Mouse (Mus musculus) heart, embryonic 14.5 days (tissue): ENCODE data around the gene Pm20d1. TPM values are rescaled to one million over a fixed set of nuclear protein-coding genes. Genes with fewer than 3 reads are reported as not detected.

Experiments
- ATAC-seq: fragments of 200-750 bp; cut with Nextera tagmentation; 2 replicates; pipeline ENCODE4 v1.8.0; 2017; ENCODE audit warnings: low read depth, moderate TSS enrichment; ENCODE audit not compliant: insufficient number of reproducible peaks, insufficient read depth, low FRiP score
- H3K27ac ChIP-seq, 2 experiments: fragments of 200-500 bp in 1 of 2; fragments of 300-500 bp in 1 of 2; sonication (generic) in 1 of 2; replicated peaks in 1 of 2; 2 replicates each; pipeline ENCODE4 v1.5.1; 2012 to 2014; ENCODE audit warnings: low read depth in 2 of 2, low read length in 2 of 2, control low read depth in 1 of 2, mild to moderate bottlenecking in 1 of 2, mixed read lengths in 1 of 2; ENCODE audit not compliant: control insufficient read depth in 1 of 2, insufficient read depth in 1 of 2
- H3K27me3 ChIP-seq: fragments of 300-500 bp; sonication (generic); 2 replicates; pipeline ENCODE4 v1.6.1; 2014; ENCODE audit warnings: mild to moderate bottlenecking, low read length, control low read depth; ENCODE audit not compliant: control insufficient read depth, insufficient read depth
- H3K36me3 ChIP-seq: fragments of 300-500 bp; sonication (generic); 2 replicates; pipeline ENCODE4 v1.6.1; 2014; ENCODE audit warnings: mild to moderate bottlenecking, control low read depth, low read length, mixed read lengths; ENCODE audit not compliant: control insufficient read depth, insufficient read depth
- H3K4me1 ChIP-seq, 2 experiments: fragments of 200-500 bp in 1 of 2; fragments of 300-500 bp in 1 of 2; sonication (generic) in 1 of 2; 2 replicates each; pipeline ENCODE4 v1.6.1; 2012 to 2014; ENCODE audit warnings: low read length in 2 of 2, control low read depth in 1 of 2, mixed read lengths in 1 of 2; ENCODE audit not compliant: control insufficient read depth in 2 of 2, insufficient read depth in 2 of 2
- H3K4me2 ChIP-seq: fragments of 300-500 bp; sonication (generic); 2 replicates; pipeline ENCODE4 v1.6.1; 2014; ENCODE audit warnings: mild to moderate bottlenecking, low read length
- H3K4me3 ChIP-seq, 2 experiments: fragments of 200-500 bp in 1 of 2; fragments of 300-500 bp in 1 of 2; sonication (generic) in 1 of 2; 2 replicates each; pipeline ENCODE4 v1.5.1; 2012 to 2014; ENCODE audit warnings: low read length in 2 of 2, mild to moderate bottlenecking in 2 of 2, control low read depth in 1 of 2, low read depth in 1 of 2, moderate library complexity in 1 of 2; ENCODE audit not compliant: control insufficient read depth in 1 of 2, insufficient read depth in 1 of 2
- H3K9ac ChIP-seq: fragments of 300-500 bp; sonication (generic); 2 replicates; pipeline ENCODE4 v1.6.1; 2014; ENCODE audit warnings: mild to moderate bottlenecking, low read length
- H3K9me3 ChIP-seq: fragments of 300-500 bp; sonication (generic); 2 replicates; pipeline ENCODE4 v1.6.1; 2016; ENCODE audit warnings: low read length, control low read depth; ENCODE audit not compliant: control insufficient read depth
- WGBS: fragments of 180-500 bp; shearing (Covaris S2); extraction: QIAGEN DNeasy Blood & Tissue Kit; methylation state at CpG from one replicate; pipeline ENCODE4 v1.1.7; 2014; 5-methylcytosine and 5-hydroxymethylcytosine counted together
- polyA plus RNA-seq: library from polyadenylated mRNA; unstranded; fragments of >200 nt; fragmentation: Nextera tagmentation; extraction: Ambion mirVana; gene quantifications from 2 replicates; pipeline ENCODE4 v1.2.1, GENCODE M21; 2014

The Pm20d1 gene
- polyA plus RNA-seq, 1 experiment from 2014 or later: 2.1 TPM

DNA sequence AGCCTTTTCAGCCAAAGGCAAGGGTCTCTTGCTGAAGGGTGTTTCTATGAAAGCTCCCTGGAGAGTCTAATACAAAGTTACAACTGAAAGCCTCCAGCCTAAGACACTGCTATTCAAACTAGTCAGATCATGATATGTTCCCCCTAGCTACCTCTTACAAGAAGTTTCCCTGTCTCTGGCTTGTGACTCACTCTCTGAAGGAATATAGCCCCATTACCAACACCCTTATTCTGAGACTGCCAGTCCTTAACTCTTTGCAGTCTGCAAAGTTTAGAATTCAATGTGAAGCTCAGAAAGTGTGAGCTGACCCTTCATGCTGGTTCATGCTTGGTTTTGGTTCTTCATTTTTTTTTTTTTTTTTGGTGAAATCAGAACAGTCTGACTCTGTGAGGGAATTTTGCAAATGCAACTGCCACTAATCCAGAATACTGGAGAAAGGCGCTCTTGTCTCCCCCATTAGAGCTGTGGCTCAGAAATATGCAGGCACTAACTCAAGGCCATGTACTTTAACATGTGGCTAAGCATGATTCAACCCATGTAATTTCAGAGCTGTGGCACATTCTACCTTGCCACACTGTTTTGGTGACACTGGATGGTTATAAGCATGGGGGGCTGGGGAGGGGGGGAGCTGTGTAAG, 25.8 kb downstream of the Pm20d1 start:
- Histone ChIP-seq H3K36me3 (no peaks in the 10 kb centered on the region), H3K4me3 (no peak overlapping the region), H3K27me3 (no peaks in the 10 kb centered on the region), H3K4me1 (peaks cover 3 to 4% of the 10 kb centered on the region in 2 experiments; a peak in 2 of 4 replicates), H3K9ac (no peak overlapping the region), H3K27ac (no peak overlapping the region), H3K9me3 (no peaks in the 10 kb centered on the region), H3K4me2 (no peak overlapping the region)
- ATAC-seq: no peak
- 85% methylated on average over 1 of the region's 1 CpGs for WGBS

DNA sequence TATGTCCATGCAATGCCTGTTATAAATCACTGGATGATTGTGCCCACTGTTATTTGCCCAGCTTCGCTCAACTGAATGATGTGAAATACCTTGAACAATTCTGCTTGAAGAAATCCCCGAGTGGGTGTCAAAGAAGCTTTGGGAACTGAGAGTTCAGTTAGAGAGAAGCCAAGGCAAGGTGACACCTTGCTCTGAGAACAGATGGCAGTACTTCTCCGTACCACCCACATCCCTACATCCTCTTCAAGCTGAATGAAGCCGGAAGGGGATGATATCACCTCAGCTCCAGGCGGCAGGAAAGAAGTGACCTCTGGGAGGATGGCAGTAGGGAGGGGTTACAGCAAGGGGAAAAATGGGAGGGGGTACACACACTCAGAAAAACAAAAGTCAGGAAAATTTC, 26.4 kb downstream of the Pm20d1 start:
- Histone ChIP-seq H3K4me3 (no peak overlapping the region), H3K27ac (no peak overlapping the region), H3K27me3 (no peaks in the 10 kb centered on the region), H3K9me3 (no peaks in the 10 kb centered on the region), H3K36me3 (no peaks in the 10 kb centered on the region), H3K9ac (no peak overlapping the region), H3K4me1 (peaks cover 3 to 5% of the 10 kb centered on the region in 2 experiments; a peak in 3 of 4 replicates), H3K4me2 (no peak overlapping the region)
- 39% methylated on average over 5 of the region's 5 CpGs for WGBS
- ATAC-seq: no peak

- WGBS: 84% methylated on average over 11 of the region's 11 CpGs
- Histone ChIP-seq H3K4me3 (no peak overlapping the region), H3K4me2 (no peak overlapping the region), H3K36me3 (no peaks in the 10 kb centered on the region), H3K9ac (no peak overlapping the region), H3K27me3 (no peaks in the 10 kb centered on the region), H3K9me3 (no peaks in the 10 kb centered on the region), H3K4me1 (peaks cover 6 to 16% of the 10 kb centered on the region in 2 experiments), H3K27ac (no peak overlapping the region)
- ATAC-seq: no peak
Measured at GRCm38 (mm10) chr1:131824528-131825181, 27.5 kb downstream of the Pm20d1 start.

- H3K9me3 ChIP-seq: no peaks in the 10 kb centered on the region
- no peaks in the 10 kb centered on the region for H3K27me3 ChIP-seq
- ATAC-seq: peak; percentile 17
- peak within 1 kb of the TSS; percentile 91 for H3K9ac ChIP-seq
- H3K36me3 ChIP-seq: peaks cover 19% of the 10 kb centered on the region
- H3K4me1 ChIP-seq: peaks cover 6 to 16% of the 10 kb centered on the region in 2 experiments
- H3K4me3 ChIP-seq: peak within 1 kb of the TSS; percentile 75 to 91
- peak within 1 kb of the TSS; percentile 75 for H3K4me2 ChIP-seq
- H3K27ac ChIP-seq: peak within 1 kb of the TSS; percentile 50 to 82
- 2% methylated on average over 25 of the region's 25 CpGs for WGBS
Measured at GRCm38 (mm10) chr1:131827207-131827786, 30.1 kb downstream of the Pm20d1 start, which contains the start of gene Slc41a1. Slc41a1 (plus strand) TSS chr1:131827493.

DNA sequence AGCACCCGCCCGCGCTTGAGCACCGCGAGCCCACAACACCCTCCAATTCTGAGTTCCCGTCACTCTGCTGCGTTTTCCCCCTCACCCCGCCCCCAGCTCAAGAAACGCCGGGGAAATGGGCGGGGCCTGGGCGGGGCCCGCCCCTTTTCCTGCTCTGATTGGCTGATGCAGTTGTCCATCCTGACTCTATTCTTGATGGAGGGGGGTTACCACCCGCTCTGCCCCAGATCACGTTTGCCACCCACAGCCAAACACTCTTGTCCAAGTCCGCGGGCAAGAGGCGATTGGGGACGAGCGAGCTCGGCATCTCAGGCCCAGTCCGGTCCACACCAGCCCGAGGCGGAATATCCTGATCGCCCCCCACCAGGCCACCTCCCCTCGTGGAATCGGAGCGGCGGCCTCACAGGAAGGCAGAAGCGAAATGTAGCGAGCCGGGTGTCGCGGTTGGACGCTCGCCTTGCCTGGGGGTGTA, 30.6 kb downstream of the Pm20d1 start:
- peak overlapping the region; percentile 75 to 91 for H3K4me3 ChIP-seq
- ATAC-seq: peak; percentile 95
- peak overlapping the region; percentile 91 for H3K9ac ChIP-seq
- H3K27me3 ChIP-seq: no peaks in the 10 kb centered on the region
- H3K4me2 ChIP-seq: peak overlapping the region; percentile 75
- H3K27ac ChIP-seq: peak overlapping the region; percentile 50 to 82
- 0% methylated on average over 36 of the region's 36 CpGs for WGBS
- H3K4me1 ChIP-seq: peaks cover 6 to 16% of the 10 kb centered on the region in 2 experiments
- peaks cover 19% of the 10 kb centered on the region for H3K36me3 ChIP-seq
- no peaks in the 10 kb centered on the region for H3K9me3 ChIP-seq

DNA sequence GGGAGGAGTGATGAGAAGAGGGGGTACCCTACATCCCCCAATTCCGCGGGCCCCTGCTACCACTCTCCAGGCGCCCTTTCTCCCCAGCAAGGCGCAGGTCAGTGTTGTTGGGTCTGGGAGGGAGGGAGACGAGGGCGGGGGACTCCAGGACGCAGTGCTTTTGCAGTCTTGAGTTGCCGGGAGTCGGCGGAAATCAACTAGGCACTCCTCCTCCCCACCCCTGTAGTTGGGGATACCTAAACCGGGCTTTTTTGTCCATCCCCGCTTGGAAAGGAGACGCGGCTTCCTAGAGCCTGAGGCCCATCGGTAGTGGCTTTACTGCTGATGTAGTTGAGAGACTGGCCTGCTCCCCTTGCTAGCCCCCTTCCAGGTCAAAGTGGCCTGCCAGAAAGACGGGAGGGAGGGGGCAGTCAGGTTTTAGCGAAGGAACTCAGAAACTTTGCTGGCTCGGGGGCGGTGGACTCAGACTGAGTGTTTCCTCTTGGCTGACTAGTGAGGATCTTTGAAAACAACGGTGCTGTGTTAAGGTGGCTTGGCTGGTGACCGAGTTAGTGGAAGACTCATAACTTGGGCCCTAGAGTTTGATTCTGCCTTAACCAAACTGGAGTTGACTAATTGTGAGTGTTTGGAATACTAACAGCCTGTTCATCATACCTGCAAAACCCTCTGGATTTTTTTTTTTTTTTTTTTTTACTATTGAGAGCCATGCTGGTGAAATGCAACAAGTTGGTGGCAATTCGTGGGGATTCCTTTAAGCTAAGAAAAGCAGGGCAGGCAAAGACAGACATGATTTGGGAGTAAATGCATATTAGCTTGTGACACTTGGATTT, 31.3 kb downstream of the Pm20d1 start:
- H3K27me3 ChIP-seq: no peaks in the 10 kb centered on the region
- peak overlapping the region; percentile 91 for H3K9ac ChIP-seq
- H3K4me2 ChIP-seq: peak overlapping the region; percentile 75
- 2% methylated on average over 22 of the region's 22 CpGs for WGBS
- peak; percentile 61 for ATAC-seq
- peak overlapping the region; percentile 75 to 91 for H3K4me3 ChIP-seq
- no peaks in the 10 kb centered on the region for H3K9me3 ChIP-seq
- H3K36me3 ChIP-seq: peaks cover 23% of the 10 kb centered on the region
- peaks cover 6 to 16% of the 10 kb centered on the region in 2 experiments for H3K4me1 ChIP-seq
- H3K27ac ChIP-seq: peak overlapping the region; percentile 50 to 82

- H3K27ac ChIP-seq: no peak overlapping the region
- peak overlapping the region in 1 of 2 experiments; percentile 91; a peak in 2 of 4 replicates for H3K4me3 ChIP-seq
- H3K9ac ChIP-seq: peak overlapping the region; percentile 91
- WGBS: 46% methylated on average over 5 of the region's 5 CpGs
- H3K4me2 ChIP-seq: peak overlapping the region; percentile 75
- peaks cover 30% of the 10 kb centered on the region for H3K36me3 ChIP-seq
- H3K27me3 ChIP-seq: no peaks in the 10 kb centered on the region
- peaks cover 6 to 16% of the 10 kb centered on the region in 2 experiments for H3K4me1 ChIP-seq
- ATAC-seq: no peak
- no peaks in the 10 kb centered on the region for H3K9me3 ChIP-seq
Measured at GRCm38 (mm10) chr1:131829279-131829678, 32.1 kb downstream of the Pm20d1 start.
